Mouse (Mus musculus) ES-Bruce4 (cell line): ENCODE results near the gene Oas1h.

Experiments used
- CTCF ChIP-seq: IDR thresholded peaks from one replicate; pipeline ENCODE4 v1.8.1; 2011; ENCODE audit warnings: low read depth, low read length
- EP300 ChIP-seq: IDR thresholded peaks from 2 replicates; pipeline ENCODE4 v1.6.1; 2011; ENCODE audit warnings: low read depth, low read length; ENCODE audit not compliant: insufficient read depth
- POLR2A ChIP-seq: IDR thresholded peaks from one replicate; pipeline ENCODE4 v1.8.1; 2011; ENCODE audit warnings: low read length; ENCODE audit not compliant: insufficient read depth

GRCm38 (mm10) chr5:120871469-120871868, 10.2 kb downstream of the Oas1h start:
- TF ChIP-seq POLR2A (no peak), CTCF (no peak), EP300 (no peak)
